Mouse (Mus musculus) MEL (cell line): ENCODE measurements at regions not wholly inside any gene's neighbourhood (a gene's known extent, or its start where the extent isn't known, plus 50 kb on each side); places are given as distances from the start of the nearest gene placed in this dataset.

Experiments used
- DNase-seq: peaks from one replicate; pipeline ENCODE4 v3.0.0; 2011; ENCODE audit warnings: low read depth, low spot score
- H3K27ac ChIP-seq: 2 replicates; pipeline ENCODE4 v1.5.1; 2012; ENCODE audit warnings: low read depth, mild to moderate bottlenecking, control low read depth, low read length, moderate library complexity; ENCODE audit not compliant: control insufficient read depth
- H3K27me3 ChIP-seq, 2 experiments: fragments of 150-350 bp in 1 of 2; sonication (generic) in 1 of 2; 2 replicates each; pipeline ENCODE4 v1.6.1; 2012; ENCODE audit warnings: low read length in 2 of 2, mild to moderate bottlenecking in 2 of 2, improper control_type of control experiment in 1 of 2, moderate library complexity in 1 of 2; ENCODE audit not compliant: insufficient read depth in 2 of 2, control insufficient read depth in 1 of 2
- H3K36me3 ChIP-seq, 2 experiments: 2 replicates each; pipeline ENCODE4 v1.6.1; 2012 to 2014; ENCODE audit warnings: low read length in 2 of 2, improper control_type of control experiment in 1 of 2, inconsistent platforms in 1 of 2, mild to moderate bottlenecking in 1 of 2; ENCODE audit not compliant: insufficient read depth in 2 of 2, control insufficient read depth in 1 of 2
- H3K4me1 ChIP-seq, 2 experiments: fragments of 150-350 bp in 1 of 2; sonication (generic) in 1 of 2; 2 replicates each; pipeline ENCODE4 v1.6.1; 2012; ENCODE audit warnings: low read length in 2 of 2, improper control_type of control experiment in 1 of 2, mild to moderate bottlenecking in 1 of 2; ENCODE audit not compliant: insufficient read depth in 2 of 2, control insufficient read depth in 1 of 2
- H3K4me3 ChIP-seq, 2 experiments: fragments of 150-350 bp in 1 of 2; sonication (generic) in 1 of 2; 2 replicates each; pipeline ENCODE4 v1.5.1; 2012; ENCODE audit warnings: low read depth in 2 of 2, low read length in 2 of 2, mild to moderate bottlenecking in 2 of 2, moderate library complexity in 2 of 2, control low read depth in 1 of 2, improper control_type of control experiment in 1 of 2; ENCODE audit not compliant: control insufficient read depth in 1 of 2, insufficient read depth in 1 of 2
- H3K79me2 ChIP-seq: 2 replicates; pipeline ENCODE4 v1.6.1; 2012; ENCODE audit warnings: mild to moderate bottlenecking, low read length, moderate library complexity; ENCODE audit not compliant: control insufficient read depth, poor library complexity, insufficient read depth
- H3K9ac ChIP-seq: 2 replicates; pipeline ENCODE4 v1.6.1; 2012; ENCODE audit warnings: low read depth, mild to moderate bottlenecking, control low read depth, low read length, moderate library complexity; ENCODE audit not compliant: control insufficient read depth, poor library complexity, severe bottlenecking
- H3K9me3 ChIP-seq: fragments of 150-350 bp; sonication (generic); replicated peaks from 2 replicates; pipeline ENCODE4 v1.6.1; 2012; ENCODE audit warnings: mild to moderate bottlenecking, low read length, improper control_type of control experiment, moderate library complexity; ENCODE audit not compliant: insufficient read depth
- BHLHE40 ChIP-seq: IDR thresholded peaks from 2 replicates; pipeline ENCODE4 v1.6.1; 2012; ENCODE audit warnings: low read depth, mild to moderate bottlenecking, inconsistent platforms, low read length, improper control_type of control experiment, borderline replicate concordance
- EP300 ChIP-seq, 2 experiments: IDR thresholded peaks; 2 replicates each; pipeline ENCODE4 v1.6.1; 2011; ENCODE audit warnings: improper control_type of control experiment in 2 of 2, low read length in 2 of 2, low read depth in 1 of 2, mild to moderate bottlenecking in 1 of 2
- GABPA ChIP-seq: IDR thresholded peaks from 2 replicates; pipeline ENCODE4 v1.6.1; 2012; ENCODE audit warnings: low read depth, mild to moderate bottlenecking, inconsistent platforms, low read length, improper control_type of control experiment, moderate library complexity
- GATA1 ChIP-seq: IDR thresholded peaks from 2 replicates; pipeline ENCODE4 v1.6.1; 2011; ENCODE audit warnings: low read depth, low read length, improper control_type of control experiment
- HCFC1 ChIP-seq: IDR thresholded peaks from 2 replicates; pipeline ENCODE4 v1.6.1; 2012; ENCODE audit warnings: low read depth, mild to moderate bottlenecking, inconsistent platforms, low read length, improper control_type of control experiment, moderate library complexity
- KAT2A ChIP-seq: conservative IDR thresholded peaks from 2 replicates; pipeline ENCODE4 v1.6.1; 2012; ENCODE audit warnings: low read depth, low read length, improper control_type of control experiment, inconsistent platforms
- NRF1 ChIP-seq: IDR thresholded peaks from 2 replicates; pipeline ENCODE4 v1.6.1; 2014; ENCODE audit warnings: low read depth, mild to moderate bottlenecking, inconsistent platforms, low read length, improper control_type of control experiment, moderate library complexity; ENCODE audit not compliant: poor library complexity, insufficient read depth, severe bottlenecking
- RAD21 ChIP-seq: IDR thresholded peaks from 2 replicates; pipeline ENCODE4 v1.6.1; 2011; ENCODE audit warnings: mild to moderate bottlenecking, low read depth, low read length, improper control_type of control experiment
- SIN3A ChIP-seq: IDR thresholded peaks from 2 replicates; pipeline ENCODE4 v1.6.1; 2012; ENCODE audit warnings: low read length, improper control_type of control experiment, inconsistent platforms
- TAL1 ChIP-seq: IDR thresholded peaks from 2 replicates; pipeline ENCODE4 v1.6.1; 2012; ENCODE audit warnings: mild to moderate bottlenecking, inconsistent platforms, low read length, moderate library complexity, mixed read lengths
- USF1 ChIP-seq: IDR thresholded peaks from 2 replicates; pipeline ENCODE4 v1.6.1; 2014; ENCODE audit warnings: low read depth, mild to moderate bottlenecking, inconsistent platforms, low read length, improper control_type of control experiment, moderate library complexity
- ZC3H11A ChIP-seq: IDR thresholded peaks from 2 replicates; pipeline ENCODE4 v1.6.1; 2012; ENCODE audit warnings: low read depth, mild to moderate bottlenecking, inconsistent platforms, low read length, improper control_type of control experiment
- ZNF384 ChIP-seq: IDR thresholded peaks from 2 replicates; pipeline ENCODE4 v1.6.1; 2012; ENCODE audit warnings: low read depth, mild to moderate bottlenecking, inconsistent platforms, low read length, improper control_type of control experiment

GRCm38 (mm10) chr10:96924266-96924672 lies 307.5 kb downstream of the Btg1 start:
- H3K27me3 ChIP-seq: no peaks in the 10 kb centered on the region
- DNase-seq: no peak
- H3K36me3 ChIP-seq: no peaks in the 10 kb centered on the region
- H3K9ac ChIP-seq: no peak overlapping the region
- no peaks in the 10 kb centered on the region for H3K9me3 ChIP-seq
- no peak overlapping the region for H3K27ac ChIP-seq
- H3K4me1 ChIP-seq: no peaks in the 10 kb centered on the region
- H3K4me3 ChIP-seq: no peak overlapping the region
- TF ChIP-seq EP300 (IDR thresholded peaks at IDR 0.05; ENCODE audit: low read depth in 1 of 2, low read length in 2 of 2): no peak
- TF ChIP-seq GABPA: no peak
- TF ChIP-seq RAD21: no peak
- no peak for TF ChIP-seq NRF1
- TF ChIP-seq KAT2A: no peak
- no peak for TF ChIP-seq SIN3A
- no peak for TF ChIP-seq TAL1
- no peak for TF ChIP-seq ZC3H11A
- TF ChIP-seq GATA1: no peak
- TF ChIP-seq ZNF384: no peak
- TF ChIP-seq BHLHE40: no peak
- H3K79me2 ChIP-seq: no peaks in the 10 kb centered on the region

GRCm38 (mm10) chr10:96924722-96925121 lies 307.9 kb downstream of the Btg1 start:
- no peaks in the 10 kb centered on the region for H3K9me3 ChIP-seq
- H3K36me3 ChIP-seq: no peaks in the 10 kb centered on the region
- no peaks in the 10 kb centered on the region for H3K27me3 ChIP-seq
- no peak overlapping the region for H3K9ac ChIP-seq
- no peak overlapping the region for H3K27ac ChIP-seq
- DNase-seq: no peak
- H3K4me1 ChIP-seq: no peaks in the 10 kb centered on the region
- H3K79me2 ChIP-seq: no peaks in the 10 kb centered on the region
- no peak overlapping the region for H3K4me3 ChIP-seq
- TF ChIP-seq USF1: no peak
- TF ChIP-seq TAL1: no peak
- TF ChIP-seq ZNF384: no peak
- no peak for TF ChIP-seq GATA1

DNA sequence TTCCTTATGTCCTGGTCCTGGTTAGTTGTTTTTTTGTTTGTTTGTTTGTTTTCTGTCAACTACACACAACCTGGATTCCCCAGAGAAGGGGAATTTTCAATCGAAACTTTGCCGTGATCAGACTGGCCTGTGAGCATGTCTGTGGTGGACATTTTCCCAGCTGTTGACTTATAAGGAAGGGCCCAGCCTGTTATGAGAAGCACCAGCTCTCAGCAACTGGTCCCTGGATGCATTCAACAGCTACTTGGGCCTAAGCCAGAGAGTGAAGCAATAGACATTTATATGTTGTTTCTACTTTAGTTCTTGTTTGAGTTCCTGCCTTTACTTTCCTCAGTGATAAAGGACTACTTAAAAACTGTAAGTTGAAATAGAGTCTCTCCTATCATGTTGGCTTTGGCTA lies 309.0 kb downstream of the Btg1 start:
- Histone ChIP-seq H3K4me3 (no peak overlapping the region), H3K79me2 (no peaks in the 10 kb centered on the region), H3K27me3 (no peaks in the 10 kb centered on the region), H3K9ac (no peak overlapping the region), H3K27ac (no peak overlapping the region), H3K9me3 (no peaks in the 10 kb centered on the region), H3K36me3 (no peaks in the 10 kb centered on the region), H3K4me1 (no peaks in the 10 kb centered on the region)
- no peak for TF ChIP-seq HCFC1
- TF ChIP-seq EP300 (IDR thresholded peaks at IDR 0.05; ENCODE audit: low read depth in 1 of 2, low read length in 2 of 2): no peak
- TF ChIP-seq USF1: no peak
- DNase-seq: no peak
